Mouse (Mus musculus) MEL (cell line): ENCODE data around the gene Cd101. TPM values are rescaled to one million over a fixed set of nuclear protein-coding genes. Genes with fewer than 3 reads are reported as not detected.

Experiments
- DNase-seq: peaks from one replicate; pipeline ENCODE4 v3.0.0; 2011; ENCODE audit warnings: low read depth, low spot score
- H3K27ac ChIP-seq: 2 replicates; pipeline ENCODE4 v1.5.1; 2012; ENCODE audit warnings: low read depth, mild to moderate bottlenecking, control low read depth, low read length, moderate library complexity; ENCODE audit not compliant: control insufficient read depth
- H3K27me3 ChIP-seq, 2 experiments: fragments of 150-350 bp in 1 of 2; sonication (generic) in 1 of 2; 2 replicates each; pipeline ENCODE4 v1.6.1; 2012; ENCODE audit warnings: low read length in 2 of 2, mild to moderate bottlenecking in 2 of 2, improper control_type of control experiment in 1 of 2, moderate library complexity in 1 of 2; ENCODE audit not compliant: insufficient read depth in 2 of 2, control insufficient read depth in 1 of 2
- H3K36me3 ChIP-seq, 2 experiments: 2 replicates each; pipeline ENCODE4 v1.6.1; 2012 to 2014; ENCODE audit warnings: low read length in 2 of 2, improper control_type of control experiment in 1 of 2, inconsistent platforms in 1 of 2, mild to moderate bottlenecking in 1 of 2; ENCODE audit not compliant: insufficient read depth in 2 of 2, control insufficient read depth in 1 of 2
- H3K4me1 ChIP-seq, 2 experiments: fragments of 150-350 bp in 1 of 2; sonication (generic) in 1 of 2; 2 replicates each; pipeline ENCODE4 v1.6.1; 2012; ENCODE audit warnings: low read length in 2 of 2, improper control_type of control experiment in 1 of 2, mild to moderate bottlenecking in 1 of 2; ENCODE audit not compliant: insufficient read depth in 2 of 2, control insufficient read depth in 1 of 2
- H3K4me3 ChIP-seq, 2 experiments: fragments of 150-350 bp in 1 of 2; sonication (generic) in 1 of 2; 2 replicates each; pipeline ENCODE4 v1.5.1; 2012; ENCODE audit warnings: low read depth in 2 of 2, low read length in 2 of 2, mild to moderate bottlenecking in 2 of 2, moderate library complexity in 2 of 2, control low read depth in 1 of 2, improper control_type of control experiment in 1 of 2; ENCODE audit not compliant: control insufficient read depth in 1 of 2, insufficient read depth in 1 of 2
- H3K79me2 ChIP-seq: 2 replicates; pipeline ENCODE4 v1.6.1; 2012; ENCODE audit warnings: mild to moderate bottlenecking, low read length, moderate library complexity; ENCODE audit not compliant: control insufficient read depth, poor library complexity, insufficient read depth
- H3K9ac ChIP-seq: 2 replicates; pipeline ENCODE4 v1.6.1; 2012; ENCODE audit warnings: low read depth, mild to moderate bottlenecking, control low read depth, low read length, moderate library complexity; ENCODE audit not compliant: control insufficient read depth, poor library complexity, severe bottlenecking
- H3K9me3 ChIP-seq: fragments of 150-350 bp; sonication (generic); replicated peaks from 2 replicates; pipeline ENCODE4 v1.6.1; 2012; ENCODE audit warnings: mild to moderate bottlenecking, low read length, improper control_type of control experiment, moderate library complexity; ENCODE audit not compliant: insufficient read depth
- E2F4 ChIP-seq: IDR thresholded peaks from 2 replicates; pipeline ENCODE4 v1.6.1; 2011; ENCODE audit warnings: low read depth, low read length, improper control_type of control experiment, borderline replicate concordance
- HCFC1 ChIP-seq: IDR thresholded peaks from 2 replicates; pipeline ENCODE4 v1.6.1; 2012; ENCODE audit warnings: low read depth, mild to moderate bottlenecking, inconsistent platforms, low read length, improper control_type of control experiment, moderate library complexity
- KAT2A ChIP-seq: conservative IDR thresholded peaks from 2 replicates; pipeline ENCODE4 v1.6.1; 2012; ENCODE audit warnings: low read depth, low read length, improper control_type of control experiment, inconsistent platforms
- MAFK ChIP-seq: IDR thresholded peaks from 2 replicates; pipeline ENCODE4 v1.6.1; 2011; ENCODE audit warnings: low read depth, mild to moderate bottlenecking, low read length, improper control_type of control experiment, borderline replicate concordance
- MXI1 ChIP-seq: IDR thresholded peaks from 2 replicates; pipeline ENCODE4 v1.6.1; 2011; ENCODE audit warnings: mild to moderate bottlenecking, low read depth, low read length, improper control_type of control experiment
- MYB ChIP-seq: IDR thresholded peaks from 2 replicates; pipeline ENCODE4 v1.6.1; 2011; ENCODE audit warnings: mild to moderate bottlenecking, low read depth, low read length, improper control_type of control experiment
- MYC ChIP-seq: IDR thresholded peaks from 2 replicates; pipeline ENCODE4 v1.6.1; 2011; ENCODE audit warnings: low read depth, mild to moderate bottlenecking, low read length, improper control_type of control experiment, moderate library complexity
- NELFE ChIP-seq: IDR thresholded peaks from 2 replicates; pipeline ENCODE4 v1.6.1; 2011; ENCODE audit warnings: low read depth, low read length, improper control_type of control experiment
- NRF1 ChIP-seq: IDR thresholded peaks from 2 replicates; pipeline ENCODE4 v1.6.1; 2014; ENCODE audit warnings: low read depth, mild to moderate bottlenecking, inconsistent platforms, low read length, improper control_type of control experiment, moderate library complexity; ENCODE audit not compliant: poor library complexity, insufficient read depth, severe bottlenecking
- POLR2AphosphoS2 ChIP-seq: IDR thresholded peaks from 2 replicates; pipeline ENCODE4 v1.6.1; 2011; ENCODE audit warnings: low read length, improper control_type of control experiment
- RAD21 ChIP-seq: IDR thresholded peaks from 2 replicates; pipeline ENCODE4 v1.6.1; 2011; ENCODE audit warnings: mild to moderate bottlenecking, low read depth, low read length, improper control_type of control experiment
- RCOR1 ChIP-seq: IDR thresholded peaks from 2 replicates; pipeline ENCODE4 v1.6.1; 2012; ENCODE audit warnings: low read depth, mild to moderate bottlenecking, inconsistent platforms, low read length, improper control_type of control experiment
- SIN3A ChIP-seq: IDR thresholded peaks from 2 replicates; pipeline ENCODE4 v1.6.1; 2012; ENCODE audit warnings: low read length, improper control_type of control experiment, inconsistent platforms
- SMC3 ChIP-seq: IDR thresholded peaks from 2 replicates; pipeline ENCODE4 v1.6.1; 2011; ENCODE audit warnings: low read depth, low read length, improper control_type of control experiment
- USF2 ChIP-seq, 2 experiments: IDR thresholded peaks; 2 replicates each; pipeline ENCODE4 v1.6.1; 2011 to 2012; ENCODE audit warnings: improper control_type of control experiment in 2 of 2, low read length in 2 of 2, borderline replicate concordance in 1 of 2, inconsistent platforms in 1 of 2, low read depth in 1 of 2, mild to moderate bottlenecking in 1 of 2; ENCODE audit not compliant: insufficient read depth in 1 of 2
- ZKSCAN1 ChIP-seq: IDR thresholded peaks from 2 replicates; pipeline ENCODE4 v1.6.1; 2012; ENCODE audit warnings: low read depth, mild to moderate bottlenecking, inconsistent platforms, low read length, improper control_type of control experiment, moderate library complexity
- polyA plus RNA-seq, 2 experiments: library from polyadenylated mRNA; stranded (reverse) in 1 of 2; unstranded in 1 of 2; fragments of >175 nt in 1 of 2; fragments of >200 nt in 1 of 2; gene quantifications; 2 replicates each; pipeline versions ENCODE4 v1.2.1 to v1.2.4; 2012; ENCODE audit warnings: low replicate concordance in 2 of 2, low read depth in 1 of 2; ENCODE audit not compliant: insufficient read length in 2 of 2, insufficient read depth in 1 of 2, missing spikeins in 1 of 2
- total RNA-seq: library from RNA; depleted of rRNA; stranded (reverse); fragments of 300-350 nt; gene quantifications from 2 replicates; pipeline ENCODE4 v1.2.3, GENCODE M21; 2012

The Cd101 gene
- total and polyA plus RNA-seq, 3 experiments: not detected

GRCm38 (mm10) chr3:101061865-101062585, 32.7 kb upstream of the Cd101 start:
- Histone ChIP-seq H3K9ac (no peak overlapping the region), H3K4me1 (no peaks in the 10 kb centered on the region), H3K4me3 (no peak overlapping the region), H3K27me3 (no peaks in the 10 kb centered on the region), H3K79me2 (no peaks in the 10 kb centered on the region), H3K27ac (no peak overlapping the region), H3K9me3 (no peaks in the 10 kb centered on the region), H3K36me3 (no peaks in the 10 kb centered on the region)
- no peak for TF ChIP-seq MXI1
- DNase-seq: no peak

- H3K4me3 ChIP-seq: no peak overlapping the region
- H3K4me1 ChIP-seq: no peaks in the 10 kb centered on the region
- no peaks in the 10 kb centered on the region for H3K27me3 ChIP-seq
- H3K79me2 ChIP-seq: no peaks in the 10 kb centered on the region
- H3K36me3 ChIP-seq: no peaks in the 10 kb centered on the region
- no peak for DNase-seq
- H3K9ac ChIP-seq: no peak overlapping the region
- H3K27ac ChIP-seq: no peak overlapping the region
- H3K9me3 ChIP-seq: no peaks in the 10 kb centered on the region
- no peak for TF ChIP-seq SIN3A
- TF ChIP-seq USF2 (IDR thresholded peaks at IDR 0.05; ENCODE audit: borderline replicate concordance in 1 of 2, insufficient read depth in 1 of 2, low read depth in 1 of 2, low read length in 2 of 2): no peak
- no peak for TF ChIP-seq HCFC1
- no peak for TF ChIP-seq MYC
- no peak for TF ChIP-seq POLR2AphosphoS2
- TF ChIP-seq MAFK: no peak
- no peak for TF ChIP-seq ZKSCAN1
- TF ChIP-seq RCOR1: no peak
- no peak for TF ChIP-seq KAT2A
- TF ChIP-seq RAD21: no peak
- no peak for TF ChIP-seq NELFE
- TF ChIP-seq SMC3: no peak
- no peak for TF ChIP-seq MXI1
- no peak for TF ChIP-seq NRF1
- no peak for TF ChIP-seq E2F4
- no peak for TF ChIP-seq MYB
Measured at GRCm38 (mm10) chr3:101059214-101059613, 29.9 kb upstream of the Cd101 start.
